Mouse (Mus musculus) c-Kit-positive CD71-positive TER-119-positive erythroid progenitor cells, embryonic 14.5 days (primary cell): ENCODE results near the gene Pxk.

ENCODE experiments used
- DNase-seq: peaks from one replicate; pipeline ENCODE4 v3.0.0-alpha.2; 2013; ENCODE audit warnings: low spot score

The Pxk gene

GRCm38 (mm10) chr14:8206179-8206910 lies 108.3 kb downstream of the Pxk start:
- DNase-seq: no peak

- DNase-seq: no peak
Measured at GRCm38 (mm10) chr14:8207105-8207504, 109.1 kb downstream of the Pxk start.

DNA sequence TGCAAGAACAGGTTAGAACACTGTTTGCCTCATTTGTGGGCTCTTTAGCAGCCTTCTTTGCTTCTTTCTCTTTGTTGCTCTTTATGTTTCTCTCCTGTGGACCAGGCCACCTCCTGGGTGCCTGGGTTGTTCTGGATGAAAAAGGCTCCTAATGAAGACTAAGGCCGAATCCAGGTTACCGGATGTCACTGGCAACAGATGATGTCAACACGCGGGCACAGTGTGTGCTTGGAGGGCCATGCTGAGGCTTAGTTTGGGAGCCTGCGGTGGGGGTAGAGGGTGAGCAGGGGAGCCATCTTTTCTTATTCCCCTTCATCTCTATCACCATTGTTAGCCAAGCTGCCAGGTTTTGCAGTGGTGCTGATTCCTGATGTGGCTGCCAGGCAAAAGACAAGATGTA lies 109.5 kb downstream of the Pxk start:
- DNase-seq: no peak

DNA sequence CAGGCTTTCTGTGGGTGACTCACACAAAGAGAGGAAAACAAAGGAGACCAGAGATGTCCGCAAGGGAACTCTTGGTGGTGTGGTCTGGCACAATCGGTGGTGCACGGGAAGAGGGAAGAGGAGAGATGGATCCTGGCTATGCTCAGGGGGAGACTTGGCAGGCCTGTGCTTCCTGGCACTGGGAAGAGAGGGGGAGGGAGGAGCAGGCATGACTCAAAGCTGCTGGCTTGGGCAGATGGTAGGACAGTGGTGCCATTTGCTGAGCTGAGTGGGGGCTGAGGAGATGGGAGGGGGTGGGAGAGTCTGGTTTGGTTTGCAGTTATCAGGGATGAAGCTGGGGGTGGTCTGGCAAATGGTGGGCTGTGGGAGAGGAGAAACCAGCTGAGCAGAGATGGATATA lies 110.9 kb downstream of the Pxk start:
- DNase-seq: no peak

DNA sequence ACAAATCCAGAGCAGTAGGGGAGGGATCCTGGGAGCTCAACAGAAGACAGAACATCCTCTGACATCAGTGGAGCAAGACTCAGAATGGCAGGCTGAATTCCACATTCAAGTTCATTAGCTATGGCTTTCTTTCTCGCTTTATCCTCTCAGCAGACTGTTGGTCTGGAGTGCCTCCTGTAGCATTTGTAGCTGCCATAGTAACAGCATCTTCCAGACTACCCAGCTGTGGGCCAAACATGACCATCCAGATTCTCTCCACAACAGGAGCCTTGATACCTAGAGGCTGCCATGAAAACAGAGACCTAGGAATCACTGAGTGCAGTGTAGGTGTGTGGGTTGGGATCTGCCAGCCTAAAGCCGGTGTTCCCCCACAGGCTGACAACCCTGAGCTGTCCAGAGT lies 111.9 kb downstream of the Pxk start:
- DNase-seq: no peak

- DNase-seq: no peak
Measured at GRCm38 (mm10) chr14:8212996-8213395, 115.0 kb downstream of the Pxk start.

DNA sequence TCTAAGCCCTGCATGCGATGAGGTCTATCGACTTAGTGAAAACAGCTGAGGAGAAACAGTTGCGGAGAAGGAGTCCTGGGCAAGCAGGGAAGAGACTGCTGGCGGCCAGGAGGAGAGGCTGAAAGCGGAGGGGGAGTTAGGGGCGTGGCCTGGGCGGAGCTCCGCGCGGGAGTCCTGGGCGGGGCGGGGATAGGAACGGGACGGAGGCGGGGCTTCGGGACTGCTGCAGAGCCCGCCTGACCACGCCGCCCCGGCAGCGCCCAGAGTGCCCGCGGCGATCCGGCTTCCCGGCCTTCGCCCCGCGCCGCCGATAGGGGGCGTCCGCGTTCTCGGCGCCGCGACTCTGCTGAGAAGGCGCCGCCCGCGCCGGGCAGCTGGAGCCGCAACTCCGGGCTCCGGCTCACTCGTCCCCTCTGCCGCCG lies 115.8 kb downstream of the Pxk start, which contains the start of gene Kctd6:
Gene Kctd6 (plus strand): TSS at position 338 of the 422 bp plus-strand sequence.
- peak; percentile 93 for DNase-seq
